Mouse (Mus musculus): ENCODE measurements around the gene Rab37. TPM values are rescaled to one million over a fixed set of nuclear protein-coding genes. Genes with fewer than 3 reads are reported as not detected.

Gene Rab37
- polyA plus RNA-seq (2015; fragmentation: Nextera tagmentation; extraction: Ambion mirVana), result 0.85 and 1.1 TPM in 2 replicates

- Histone ChIP-seq H3K9me3 (ENCODE audit: control insufficient read depth, low read length) (0 out of 2 replicates have a peak, but pooled peaks cover 4% of the 10 kb centered on the region), H3K4me2 (ENCODE audit: low read length) (peak within 1 kb of the TSS; percentile 47), H3K27me3 (replicated peaks; ENCODE audit: control insufficient read depth, insufficient read depth, low read length) (peaks cover 23% of the 10 kb centered on the region), H3K36me3 (ENCODE audit: control insufficient read depth, insufficient read depth) (no peaks in the 10 kb centered on the region), H3K4me1 (replicated peaks; ENCODE audit: control insufficient read depth, insufficient read depth, low read length) (peaks cover 8% of the 10 kb centered on the region), H3K9ac (replicated peaks; ENCODE audit: low read depth, low read length) (no peak within 1 kb of the TSS; the same call in 1 of the 2 replicates), H3K4me3 (replicated peaks; ENCODE audit: low read length) (peak within 1 kb of the TSS; percentile 27), H3K27ac (ENCODE audit: low read length) (no peak within 1 kb of the TSS)
- under 1% methylated on average over 36 of the region's 36 CpGs for WGBS
- ATAC-seq, result no peak
Observed at GRCm38 (mm10) chr11:115091362-115091901, at the start of gene Rab37. Gene Rab37, plus strand, starts transcription at chr11:115091431.

DNA sequence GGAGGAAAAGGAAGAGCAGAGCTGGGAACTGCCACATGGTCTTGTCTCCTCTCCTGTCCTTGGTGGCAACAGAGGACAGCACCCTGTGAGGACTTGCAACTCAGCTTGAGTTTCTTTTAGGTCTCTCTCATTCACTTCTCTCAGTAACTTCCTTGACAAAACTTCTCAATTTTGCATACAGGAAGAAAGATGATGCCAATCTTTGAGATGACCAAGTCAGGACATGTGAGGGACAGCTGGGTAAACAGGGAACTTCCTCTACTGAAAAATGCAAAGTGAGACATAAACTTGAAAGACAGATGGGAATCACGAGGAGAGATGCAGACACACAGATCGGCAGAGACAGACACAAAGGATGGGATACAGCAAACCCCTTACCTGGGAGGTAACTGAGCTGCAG, 43.0 kb upstream of the Rab37 start, which contains the start of gene Cd300ld3:
Gene Cd300ld3, minus strand, starts transcription at position 151 of the 400 bp plus-strand sequence.
- 86% methylated on average over 2 of the region's 2 CpGs for WGBS
- H3K4me2 ChIP-seq (ENCODE audit: low read length), result no peak within 1 kb of the TSS
- H3K27me3 ChIP-seq (replicated peaks; ENCODE audit: control insufficient read depth, insufficient read depth, low read length), result no peaks in the 10 kb centered on the region

DNA sequence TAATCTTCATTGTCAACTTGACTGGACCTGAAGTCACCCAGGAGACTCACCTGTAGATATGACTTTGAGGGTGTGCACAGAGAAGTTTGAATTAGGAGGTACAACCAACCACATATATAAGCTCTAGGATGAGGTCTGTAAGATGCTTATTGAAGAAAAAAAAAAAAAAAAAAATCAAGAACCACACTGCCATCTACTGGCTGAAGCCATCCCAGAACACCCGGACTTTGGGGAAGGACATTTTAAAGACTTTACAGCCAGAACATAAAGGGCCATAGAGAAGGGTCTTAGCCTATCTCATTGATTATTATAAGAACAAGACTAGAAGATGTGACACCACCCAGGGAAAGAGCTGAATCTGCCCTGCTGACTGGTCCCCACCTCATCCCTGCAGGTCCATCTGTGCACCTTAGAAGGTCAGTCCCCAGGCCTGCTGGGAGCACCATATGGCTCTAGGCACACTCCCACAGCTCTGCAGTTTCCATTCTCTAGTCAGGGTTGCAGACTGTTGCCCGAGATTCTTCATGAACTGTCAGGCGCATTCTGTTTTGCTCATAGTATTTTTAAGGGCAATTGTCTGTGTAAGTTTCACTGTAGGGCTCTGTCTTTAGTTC, 41.8 kb upstream of the Rab37 start:
- WGBS, result 46% methylated on average over 3 of the region's 3 CpGs

More for the DNA sequence above, 43.0 kb upstream of the Rab37 start, which contains the start of gene Cd300ld3:
- ATAC-seq, result no peak
- Histone ChIP-seq H3K9me3 (ENCODE audit: control insufficient read depth, low read length) (no peaks in the 10 kb centered on the region), H3K4me1 (replicated peaks; ENCODE audit: control insufficient read depth, insufficient read depth, low read length) (no peaks in the 10 kb centered on the region), H3K4me3 (replicated peaks; ENCODE audit: low read length) (no peak within 1 kb of the TSS), H3K9ac (replicated peaks; ENCODE audit: low read depth, low read length) (no peak within 1 kb of the TSS), H3K27ac (ENCODE audit: low read length) (no peak within 1 kb of the TSS), H3K36me3 (ENCODE audit: control insufficient read depth, insufficient read depth) (no peaks in the 10 kb centered on the region)

DNA sequence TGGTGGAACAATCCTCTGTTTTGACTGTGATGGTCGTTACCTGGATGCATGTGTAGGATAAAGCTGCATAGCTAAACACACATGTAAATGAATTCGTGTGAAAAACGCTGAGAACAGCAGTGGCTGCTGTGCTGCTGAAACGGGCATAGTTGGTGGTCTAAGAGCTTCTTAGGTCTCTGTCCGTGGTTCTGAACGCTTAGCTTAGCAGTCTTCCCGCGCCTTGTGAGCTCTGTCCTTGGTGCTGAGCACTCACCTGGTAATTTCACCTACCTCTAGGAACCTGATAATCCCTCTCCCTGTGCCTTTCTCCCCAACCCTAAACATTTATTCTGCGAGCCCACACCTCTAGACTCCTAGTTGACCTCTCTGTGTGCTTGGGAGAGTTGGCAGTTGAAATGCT, 39.0 kb upstream of the Rab37 start:
- ATAC-seq, result no peak
- Histone ChIP-seq H3K9ac (replicated peaks; ENCODE audit: low read depth, low read length) (no peak overlapping the region), H3K27me3 (replicated peaks; ENCODE audit: control insufficient read depth, insufficient read depth, low read length) (no peaks in the 10 kb centered on the region), H3K9me3 (ENCODE audit: control insufficient read depth, low read length) (no peaks in the 10 kb centered on the region), H3K36me3 (ENCODE audit: control insufficient read depth, insufficient read depth) (no peaks in the 10 kb centered on the region), H3K4me2 (ENCODE audit: low read length) (no peak overlapping the region), H3K4me3 (replicated peaks; ENCODE audit: low read length) (no peak overlapping the region), H3K4me1 (replicated peaks; ENCODE audit: control insufficient read depth, insufficient read depth, low read length) (no peaks in the 10 kb centered on the region), H3K27ac (ENCODE audit: low read length) (no peak overlapping the region)
- 2% methylated on average over 9 of the region's 9 CpGs for WGBS

More for the DNA sequence above, 41.8 kb upstream of the Rab37 start:
- no peak overlapping the region for H3K27ac ChIP-seq (ENCODE audit: low read length)
- H3K4me2 ChIP-seq (ENCODE audit: low read length), result no peak overlapping the region
- no peaks in the 10 kb centered on the region for H3K9me3 ChIP-seq (ENCODE audit: control insufficient read depth, low read length)
- H3K27me3 ChIP-seq (replicated peaks; ENCODE audit: control insufficient read depth, insufficient read depth, low read length), result no peaks in the 10 kb centered on the region
- H3K9ac ChIP-seq (replicated peaks; ENCODE audit: low read depth, low read length), result no peak overlapping the region
- H3K36me3 ChIP-seq (ENCODE audit: control insufficient read depth, insufficient read depth), result no peaks in the 10 kb centered on the region
- no peaks in the 10 kb centered on the region for H3K4me1 ChIP-seq (replicated peaks; ENCODE audit: control insufficient read depth, insufficient read depth, low read length)
- H3K4me3 ChIP-seq (replicated peaks; ENCODE audit: low read length), result no peak overlapping the region
- no peak for ATAC-seq

DNA sequence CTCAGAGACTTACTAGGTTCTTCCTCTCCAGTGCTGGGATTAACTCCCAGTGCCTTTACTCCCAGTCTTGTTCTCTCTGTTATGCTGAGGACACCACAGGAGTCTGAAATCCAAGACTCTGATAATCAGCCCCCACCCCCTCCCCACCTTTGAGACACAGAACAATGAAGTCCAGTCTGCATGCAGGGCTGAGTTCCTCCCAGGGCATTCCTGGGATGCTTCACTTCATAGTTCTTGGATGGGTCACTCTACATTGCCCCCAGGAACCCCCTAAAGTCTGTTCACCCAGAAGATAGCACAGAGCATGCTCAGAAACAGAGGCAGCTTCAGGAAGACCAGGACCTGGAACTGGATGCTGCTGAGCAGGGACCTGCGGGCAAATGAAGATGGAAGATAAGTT, 38.2 kb upstream of the Rab37 start:
- no peak overlapping the region for H3K4me2 ChIP-seq (ENCODE audit: low read length)
- H3K9me3 ChIP-seq (ENCODE audit: control insufficient read depth, low read length), result no peaks in the 10 kb centered on the region
- no peak overlapping the region for H3K4me3 ChIP-seq (replicated peaks; ENCODE audit: low read length)
- H3K4me1 ChIP-seq (replicated peaks; ENCODE audit: control insufficient read depth, insufficient read depth, low read length), result no peaks in the 10 kb centered on the region
- H3K9ac ChIP-seq (replicated peaks; ENCODE audit: low read depth, low read length), result no peak overlapping the region
- H3K27me3 ChIP-seq (replicated peaks; ENCODE audit: control insufficient read depth, insufficient read depth, low read length), result no peaks in the 10 kb centered on the region
- ATAC-seq, result no peak
- no peak overlapping the region for H3K27ac ChIP-seq (ENCODE audit: low read length)
- WGBS, result 95% methylated on average over 1 of the region's 1 CpGs
- H3K36me3 ChIP-seq (ENCODE audit: control insufficient read depth, insufficient read depth), result no peaks in the 10 kb centered on the region

DNA sequence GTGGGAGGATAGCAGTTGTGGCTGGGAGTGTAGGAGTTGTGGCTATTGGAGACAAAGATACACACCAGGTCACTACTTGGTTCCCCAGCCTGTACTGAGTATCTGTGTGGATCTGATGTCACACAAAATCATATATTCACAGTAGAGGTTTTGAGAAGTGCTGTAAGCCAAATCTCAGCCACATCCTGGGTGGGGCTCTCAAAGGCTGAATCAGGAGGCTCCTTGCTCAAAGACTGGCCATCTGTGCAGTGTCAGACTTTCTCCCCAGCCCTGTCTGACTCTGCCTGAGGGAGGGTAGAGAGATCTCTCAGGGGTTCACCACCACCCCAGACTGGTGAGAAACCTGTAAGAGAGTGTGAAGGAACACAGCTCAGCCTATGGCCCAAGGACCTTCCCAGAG, 36.7 kb upstream of the Rab37 start:
- Histone ChIP-seq H3K4me2 (ENCODE audit: low read length) (no peak overlapping the region), H3K36me3 (ENCODE audit: control insufficient read depth, insufficient read depth) (no peaks in the 10 kb centered on the region), H3K9me3 (ENCODE audit: control insufficient read depth, low read length) (no peaks in the 10 kb centered on the region), H3K9ac (replicated peaks; ENCODE audit: low read depth, low read length) (no peak overlapping the region), H3K27ac (ENCODE audit: low read length) (no peak overlapping the region), H3K27me3 (replicated peaks; ENCODE audit: control insufficient read depth, insufficient read depth, low read length) (no peaks in the 10 kb centered on the region), H3K4me3 (replicated peaks; ENCODE audit: low read length) (no peak overlapping the region), H3K4me1 (replicated peaks; ENCODE audit: control insufficient read depth, insufficient read depth, low read length) (no peaks in the 10 kb centered on the region)
- no peak for ATAC-seq

- H3K27me3 ChIP-seq (replicated peaks; ENCODE audit: control insufficient read depth, insufficient read depth, low read length), result no peaks in the 10 kb centered on the region
- 86% methylated on average over 4 of the region's 4 CpGs for WGBS
- no peak overlapping the region for H3K27ac ChIP-seq (ENCODE audit: low read length)
- no peak overlapping the region for H3K9ac ChIP-seq (replicated peaks; ENCODE audit: low read depth, low read length)
- H3K4me3 ChIP-seq (replicated peaks; ENCODE audit: low read length), result no peak overlapping the region
- no peaks in the 10 kb centered on the region for H3K36me3 ChIP-seq (ENCODE audit: control insufficient read depth, insufficient read depth)
- no peaks in the 10 kb centered on the region for H3K4me1 ChIP-seq (replicated peaks; ENCODE audit: control insufficient read depth, insufficient read depth, low read length)
- no peak for ATAC-seq
- H3K9me3 ChIP-seq (ENCODE audit: control insufficient read depth, low read length), result no peaks in the 10 kb centered on the region
- no peak overlapping the region for H3K4me2 ChIP-seq (ENCODE audit: low read length)
Observed at GRCm38 (mm10) chr11:115058701-115059100, 32.5 kb upstream of the Rab37 start.

- Histone ChIP-seq H3K4me1 (replicated peaks; ENCODE audit: control insufficient read depth, insufficient read depth, low read length) (no peaks in the 10 kb centered on the region), H3K4me3 (replicated peaks; ENCODE audit: low read length) (no peak overlapping the region), H3K27ac (ENCODE audit: low read length) (no peak overlapping the region), H3K9me3 (ENCODE audit: control insufficient read depth, low read length) (no peaks in the 10 kb centered on the region), H3K36me3 (ENCODE audit: control insufficient read depth, insufficient read depth) (no peaks in the 10 kb centered on the region), H3K9ac (replicated peaks; ENCODE audit: low read depth, low read length) (no peak overlapping the region), H3K27me3 (replicated peaks; ENCODE audit: control insufficient read depth, insufficient read depth, low read length) (no peaks in the 10 kb centered on the region), H3K4me2 (ENCODE audit: low read length) (no peak overlapping the region)
- WGBS, result 94% methylated on average over 2 of the region's 2 CpGs
- ATAC-seq, result no peak
Observed at GRCm38 (mm10) chr11:115059797-115060196, 31.4 kb upstream of the Rab37 start.

GRCm38 (mm10) chr11:115062077-115062476, 29.2 kb upstream of the Rab37 start, which contains the start of gene Cd300e:
Gene Cd300e, minus strand, starts transcription at chr11:115062177.
- Histone ChIP-seq H3K4me3 (replicated peaks; ENCODE audit: low read length) (no peak within 1 kb of the TSS), H3K9ac (replicated peaks; ENCODE audit: low read depth, low read length) (no peak within 1 kb of the TSS), H3K9me3 (ENCODE audit: control insufficient read depth, low read length) (no peaks in the 10 kb centered on the region), H3K36me3 (ENCODE audit: control insufficient read depth, insufficient read depth) (no peaks in the 10 kb centered on the region), H3K4me2 (ENCODE audit: low read length) (no peak within 1 kb of the TSS), H3K27me3 (replicated peaks; ENCODE audit: control insufficient read depth, insufficient read depth, low read length) (no peaks in the 10 kb centered on the region), H3K27ac (ENCODE audit: low read length) (no peak within 1 kb of the TSS), H3K4me1 (replicated peaks; ENCODE audit: control insufficient read depth, insufficient read depth, low read length) (no peaks in the 10 kb centered on the region)
- 32% methylated on average over 5 of the region's 5 CpGs for WGBS
- no peak for ATAC-seq
